Mouse (Mus musculus): ENCODE results near the gene Xpnpep2.

Xpnpep2 gene

GRCm38 (mm10) chrX:48108394-48109315 lies at the start of gene Xpnpep2:
Gene Xpnpep2 (plus strand): TSS chrX:48108725.
- no peak for DNase-seq

GRCm38 (mm10) chrX:48062481-48062880 lies 46.0 kb upstream of the Xpnpep2 start:
- no peak for DNase-seq

- DNase-seq, result no peak
Measured at GRCm38 (mm10) chrX:48064166-48064853, 44.2 kb upstream of the Xpnpep2 start.

GRCm38 (mm10) chrX:48066891-48067290 lies 41.6 kb upstream of the Xpnpep2 start:
- no peak for DNase-seq

GRCm38 (mm10) chrX:48071961-48072360 lies 36.6 kb upstream of the Xpnpep2 start:
- no peak for DNase-seq

- DNase-seq, result no peak
Measured at GRCm38 (mm10) chrX:48072401-48072800, 36.1 kb upstream of the Xpnpep2 start.

- no peak for DNase-seq
Measured at GRCm38 (mm10) chrX:48074691-48075090, 33.8 kb upstream of the Xpnpep2 start.

GRCm38 (mm10) chrX:48076806-48077425 lies 31.6 kb upstream of the Xpnpep2 start:
- peak; percentile 68 for DNase-seq

GRCm38 (mm10) chrX:48082364-48082763 lies 26.2 kb upstream of the Xpnpep2 start:
- DNase-seq, result no peak

- DNase-seq, result peak; percentile 69
Measured at GRCm38 (mm10) chrX:48092129-48092528, 16.4 kb upstream of the Xpnpep2 start.

- DNase-seq, result no peak
Measured at GRCm38 (mm10) chrX:48093555-48093954, 15.0 kb upstream of the Xpnpep2 start.

GRCm38 (mm10) chrX:48094658-48095057 lies 13.9 kb upstream of the Xpnpep2 start:
- no peak for DNase-seq

- DNase-seq, result no peak
Measured at GRCm38 (mm10) chrX:48096580-48096979, 11.9 kb upstream of the Xpnpep2 start.

- DNase-seq, result no peak
Measured at GRCm38 (mm10) chrX:48098470-48099129, 9.9 kb upstream of the Xpnpep2 start.

- DNase-seq, result no peak
Measured at GRCm38 (mm10) chrX:48099871-48100270, 8.7 kb upstream of the Xpnpep2 start.

GRCm38 (mm10) chrX:48103256-48103655 lies 5.3 kb upstream of the Xpnpep2 start:
- DNase-seq, result no peak

GRCm38 (mm10) chrX:48104736-48105441 lies 3.6 kb upstream of the Xpnpep2 start:
- DNase-seq, result peak; percentile 84

- DNase-seq, result no peak
Measured at GRCm38 (mm10) chrX:48106226-48106625, 2.3 kb upstream of the Xpnpep2 start.

GRCm38 (mm10) chrX:48109316-48109655 lies 761 bp downstream of the Xpnpep2 start:
- DNase-seq, result no peak

GRCm38 (mm10) chrX:48119294-48119693 lies 10.8 kb downstream of the Xpnpep2 start:
- no peak for DNase-seq

GRCm38 (mm10) chrX:48124132-48125071 lies 15.9 kb downstream of the Xpnpep2 start:
- peak; percentile 82 for DNase-seq
